Mouse (Mus musculus) liver (tissue): Measurements from ENCODE around the gene Gstk1.
A peak's percentile ranks its signal among the peaks of the same experiment; 100 is the strongest.

Source experiments
- DNase-seq: peaks from one replicate; pipeline ENCODE4 v3.0.0-alpha.2; 2020; ENCODE audit warnings: mixed read lengths

The Gstk1 gene

DNA sequence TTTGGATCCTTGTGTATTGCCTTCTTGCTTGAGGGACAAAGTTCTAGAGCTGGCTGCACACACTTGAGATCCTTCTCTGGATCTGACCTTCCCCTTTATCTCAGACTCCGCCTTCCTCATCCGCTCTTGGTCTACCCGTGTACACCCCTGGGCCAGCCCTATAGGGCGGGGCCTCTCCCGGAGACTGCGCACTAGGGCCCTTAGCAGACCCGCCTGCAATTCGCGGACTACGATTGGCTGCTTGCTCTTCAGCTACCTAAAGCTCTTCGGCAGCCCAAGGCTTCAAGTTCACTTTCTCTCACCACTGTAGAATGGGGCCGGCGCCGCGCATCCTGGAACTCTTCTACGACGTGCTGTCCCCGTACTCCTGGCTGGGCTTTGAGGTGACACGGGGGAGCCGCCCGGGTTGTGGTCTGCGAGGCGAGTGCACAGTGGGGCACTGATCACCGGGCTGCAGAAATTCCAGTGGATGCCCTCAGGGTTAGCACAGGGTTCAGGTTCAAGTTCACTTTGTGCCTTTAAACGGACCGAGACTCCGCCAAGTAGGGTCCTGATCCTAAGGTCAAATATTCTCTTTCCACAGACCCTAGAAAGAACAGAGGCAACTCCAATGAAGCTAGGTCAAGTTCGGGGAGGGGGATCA, at the start of gene Gstk1:
Gene Gstk1, plus strand, starts transcription at position 225 of the 643 bp plus-strand sequence.
- DNase-seq, result peak; percentile 91

DNA sequence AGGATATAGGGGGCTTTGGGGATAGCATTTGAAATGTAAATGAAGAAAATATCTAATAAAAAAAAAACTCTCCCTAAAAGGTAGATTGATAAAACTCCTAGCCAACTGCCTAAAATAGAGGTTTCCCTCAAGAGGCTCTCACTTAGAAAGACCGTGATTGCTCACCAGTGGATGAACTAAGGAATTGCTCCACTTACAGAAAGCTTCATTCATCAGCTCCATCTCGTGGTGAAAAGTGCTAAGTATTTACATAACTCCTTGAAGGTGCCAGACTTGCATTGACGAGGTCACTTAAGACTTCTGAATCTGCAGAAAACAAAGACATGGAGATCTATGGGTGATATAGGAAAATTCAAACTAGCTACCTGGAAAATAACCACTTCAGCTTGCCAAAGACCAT, 48.0 kb upstream of the Gstk1 start:
- DNase-seq, result no peak

DNA sequence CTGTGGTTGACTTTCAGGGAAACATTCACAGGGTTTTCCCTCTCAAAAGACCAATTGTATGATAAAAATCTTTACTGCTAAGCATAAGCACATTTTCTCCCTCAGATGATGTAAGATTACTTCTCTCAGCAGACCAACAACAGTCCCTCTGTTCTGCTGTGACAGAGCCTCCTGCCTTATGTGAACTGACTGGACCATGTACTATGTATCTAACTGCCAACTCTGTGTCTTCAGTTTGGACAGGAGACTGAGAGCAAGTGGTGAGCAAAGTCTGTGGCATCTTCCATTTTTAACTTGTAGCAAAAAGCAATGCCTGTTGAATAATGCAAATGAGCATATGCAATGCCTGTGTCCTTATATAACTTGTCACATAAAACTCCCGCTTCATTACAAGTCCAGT, 46.2 kb upstream of the Gstk1 start:
- DNase-seq, result no peak

DNA sequence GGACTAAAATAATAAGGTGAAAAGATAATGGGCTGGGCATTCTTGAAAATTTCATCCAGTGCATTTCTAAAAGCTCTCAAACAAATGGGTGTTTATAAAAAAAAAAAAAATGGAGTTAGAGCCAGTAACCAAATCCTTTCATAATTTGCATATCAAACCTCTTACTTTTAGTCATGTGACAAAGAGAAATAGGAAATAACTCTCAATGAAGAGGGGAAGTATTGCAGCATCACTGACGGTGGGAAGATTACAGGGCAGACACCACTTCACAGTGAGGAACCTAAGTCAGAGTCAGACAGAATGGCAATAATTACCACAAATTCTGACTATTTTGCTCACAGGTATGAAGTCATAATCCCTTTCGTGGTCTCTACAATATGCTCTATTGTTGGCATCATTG, 30.7 kb upstream of the Gstk1 start, which contains the start of gene Tas2r144:
Gene Tas2r144, plus strand, starts transcription at position 301 of the 400 bp plus-strand sequence.
- no peak for DNase-seq

DNA sequence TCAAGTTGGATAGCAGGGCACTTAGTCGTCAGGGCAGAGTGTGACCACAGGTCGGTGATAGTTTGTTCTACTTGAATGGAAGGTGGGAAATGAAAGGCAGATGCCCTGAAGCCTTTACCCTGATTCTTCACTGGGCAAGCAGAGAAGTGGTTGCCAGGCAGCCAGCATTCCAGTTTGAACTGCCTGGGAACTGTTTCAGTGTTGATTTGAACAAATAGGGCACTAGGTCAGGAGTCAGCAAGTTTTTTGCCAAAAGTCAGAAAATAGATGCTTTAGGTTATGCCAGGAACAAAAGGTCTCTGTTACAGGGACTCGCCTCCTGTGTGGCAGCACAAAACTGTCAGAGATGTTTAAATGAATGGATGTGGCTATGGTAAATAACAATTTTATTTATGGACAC, 23.4 kb upstream of the Gstk1 start:
- DNase-seq, result no peak

DNA sequence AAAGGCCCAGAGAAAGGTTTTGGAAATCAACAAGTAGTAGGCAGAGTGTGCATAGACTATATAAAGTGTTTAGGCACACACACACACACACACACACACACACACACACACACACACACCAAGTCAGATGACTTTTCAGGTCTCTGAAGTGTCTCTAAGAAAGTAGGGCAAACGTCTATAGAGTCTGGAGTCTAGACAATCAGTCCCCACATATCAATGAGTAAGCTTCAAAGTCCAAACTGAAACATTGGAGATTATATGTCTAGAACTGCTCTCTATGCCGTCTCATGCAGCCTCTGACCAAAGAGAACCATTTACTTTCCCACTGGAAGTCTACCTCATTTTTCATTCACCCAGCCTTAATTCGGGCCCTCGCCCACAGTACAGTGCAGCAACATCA, 20.7 kb upstream of the Gstk1 start:
- DNase-seq, result no peak

DNA sequence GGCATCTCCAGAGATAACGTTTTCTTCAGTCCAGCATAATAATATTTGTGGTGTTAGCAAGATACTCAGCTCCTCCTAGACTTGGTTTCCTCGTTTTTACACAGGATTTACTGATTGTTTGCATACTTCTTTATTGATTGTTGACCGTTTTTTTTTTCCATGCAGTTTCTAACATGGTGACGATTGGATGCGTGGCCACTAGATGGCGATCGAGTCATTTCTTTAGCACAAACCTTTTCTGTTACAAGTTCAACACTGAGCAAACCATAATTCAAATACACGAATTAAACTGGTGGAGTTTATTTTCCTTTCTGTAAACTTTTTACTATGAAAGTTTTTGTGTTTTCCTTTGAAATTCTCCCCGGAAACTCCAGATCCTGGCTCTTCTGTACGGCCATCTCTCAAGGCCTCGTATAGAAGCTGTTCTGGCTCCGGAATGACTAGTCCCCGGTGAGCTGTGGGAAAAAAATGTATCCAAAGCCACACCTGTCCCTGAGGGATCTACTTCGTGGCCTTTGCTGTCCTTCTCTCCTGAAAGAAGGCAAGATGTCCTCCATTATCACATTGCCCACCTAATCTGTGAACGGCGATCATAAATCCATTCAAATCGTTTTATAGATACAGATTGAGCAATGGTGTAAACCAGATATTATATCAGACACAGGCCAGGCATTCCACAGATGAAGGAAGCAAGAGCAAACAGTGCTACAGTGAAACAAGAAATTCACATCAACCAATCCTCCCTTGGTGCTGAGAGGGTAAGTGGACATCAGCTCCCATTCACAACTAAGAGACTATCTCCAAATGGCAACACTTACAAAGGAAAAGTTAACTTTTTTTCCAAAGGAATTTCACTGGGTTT, 18.3 kb upstream of the Gstk1 start:
- peak; percentile 65 for DNase-seq

DNA sequence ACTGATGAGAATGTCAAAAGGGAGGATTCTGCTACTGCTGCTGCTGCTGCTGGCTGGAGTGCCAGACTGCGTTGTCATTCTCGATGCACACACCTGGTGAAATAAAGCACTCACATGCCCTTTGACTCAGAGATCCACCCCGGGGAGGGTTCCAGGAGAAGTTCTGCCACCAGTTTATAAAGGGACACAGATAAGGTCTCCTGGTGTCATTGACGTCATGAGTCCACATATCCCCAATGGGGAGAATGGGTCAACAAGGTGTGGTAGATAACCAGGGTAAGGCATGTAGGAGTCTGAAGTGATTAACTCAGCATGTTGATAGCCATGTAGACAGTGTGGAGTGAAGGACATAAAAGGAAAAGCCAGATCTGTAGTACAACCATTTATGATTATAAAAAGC, 16.1 kb upstream of the Gstk1 start:
- no peak for DNase-seq

DNA sequence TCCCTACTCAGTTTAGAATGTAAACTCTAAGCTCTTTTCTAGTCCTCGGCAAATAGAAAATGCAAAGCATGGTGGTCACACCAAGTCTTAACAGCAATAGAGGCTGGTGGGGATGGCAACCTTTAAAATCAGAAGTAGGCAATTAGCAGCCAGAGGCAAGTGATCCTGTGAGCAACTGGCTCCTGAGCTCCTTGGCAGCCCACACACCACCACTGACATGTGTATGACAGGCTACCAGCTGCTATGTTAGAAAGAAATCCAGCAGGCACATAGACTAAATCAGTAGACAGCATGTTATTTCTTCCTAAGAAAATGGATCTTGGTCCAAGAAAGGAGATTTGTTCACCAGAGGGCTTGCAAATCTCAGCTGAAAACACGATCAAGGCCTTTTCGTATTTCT, 14.5 kb upstream of the Gstk1 start:
- DNase-seq, result no peak

DNA sequence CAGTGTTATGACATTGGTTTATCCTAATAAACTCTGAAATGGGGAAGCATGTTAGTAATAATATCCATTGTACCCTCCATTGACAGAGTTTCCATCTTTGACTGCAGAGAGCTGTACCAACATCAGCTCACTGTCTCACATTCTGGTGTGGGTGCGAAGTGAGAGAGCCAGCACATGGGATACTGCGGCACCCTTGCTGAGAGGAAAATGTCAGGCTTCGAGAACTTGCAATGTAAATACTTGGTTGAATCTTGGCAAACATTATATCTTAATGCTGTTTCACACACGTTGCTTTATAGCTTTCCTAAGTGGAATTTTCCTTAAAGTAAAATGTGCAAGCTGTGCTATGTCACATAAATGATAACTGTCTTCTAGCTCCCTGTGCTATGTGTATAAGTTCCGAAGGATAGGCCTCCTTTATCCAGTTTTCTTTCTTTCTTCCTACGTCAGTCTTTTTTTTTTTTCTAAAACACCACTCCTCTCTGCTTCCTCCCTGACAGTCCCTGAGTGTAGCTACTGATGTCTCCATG, 8.4 kb upstream of the Gstk1 start:
- no peak for DNase-seq

DNA sequence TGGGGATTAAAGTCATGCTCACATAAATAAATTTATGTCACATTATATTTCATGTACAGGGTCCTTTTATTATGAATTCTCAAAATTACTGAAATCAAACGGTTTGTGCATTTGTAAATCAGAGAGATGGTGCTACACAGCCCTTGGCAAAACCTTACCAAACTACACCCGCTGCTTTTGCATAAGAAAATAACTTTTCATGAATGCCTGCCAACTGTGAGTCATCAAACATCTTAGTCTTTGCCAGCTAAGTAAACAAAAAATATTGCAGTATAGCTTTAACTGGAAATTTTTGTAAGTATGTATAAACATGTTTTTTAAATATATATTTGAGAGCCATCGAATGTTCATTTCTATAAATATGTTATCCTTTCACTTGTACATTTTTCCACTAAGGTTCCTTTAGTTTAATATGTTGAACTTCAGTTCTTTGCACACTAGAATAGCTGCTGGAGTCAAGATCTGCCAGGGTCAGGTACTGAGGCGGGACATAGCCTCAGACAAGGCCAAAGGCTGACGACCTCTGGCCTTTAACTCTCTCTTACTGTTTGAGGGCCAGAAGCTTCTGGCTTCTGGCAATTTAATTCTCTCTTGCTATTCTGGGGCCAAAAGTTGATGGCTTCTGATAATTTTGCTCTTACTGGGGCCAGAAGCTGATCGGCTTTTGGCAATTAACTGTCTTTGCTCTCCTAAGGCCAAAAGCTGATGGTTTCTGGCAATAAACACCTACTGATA, 4.3 kb upstream of the Gstk1 start:
- no peak for DNase-seq

DNA sequence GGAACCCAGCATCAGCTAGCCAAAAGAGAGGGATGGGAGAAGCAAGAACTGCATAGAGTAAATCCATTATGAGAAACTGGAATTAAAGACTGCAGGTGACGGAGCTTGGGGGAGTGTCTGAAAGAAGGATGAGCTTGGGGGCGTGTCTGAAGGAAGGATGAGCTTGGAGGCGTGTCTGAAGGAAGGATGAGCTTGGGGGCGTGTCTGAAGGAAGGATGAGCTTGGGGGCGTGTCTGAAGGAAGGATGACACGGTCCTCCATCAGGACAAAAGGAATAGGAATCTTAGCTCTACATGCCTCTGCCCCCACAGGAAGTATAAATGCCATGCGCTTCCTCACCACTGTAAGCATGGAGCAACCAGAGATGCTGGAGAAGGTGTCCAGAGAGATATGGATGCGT, 1.4 kb downstream of the Gstk1 start:
- peak; percentile 47 for DNase-seq

DNA sequence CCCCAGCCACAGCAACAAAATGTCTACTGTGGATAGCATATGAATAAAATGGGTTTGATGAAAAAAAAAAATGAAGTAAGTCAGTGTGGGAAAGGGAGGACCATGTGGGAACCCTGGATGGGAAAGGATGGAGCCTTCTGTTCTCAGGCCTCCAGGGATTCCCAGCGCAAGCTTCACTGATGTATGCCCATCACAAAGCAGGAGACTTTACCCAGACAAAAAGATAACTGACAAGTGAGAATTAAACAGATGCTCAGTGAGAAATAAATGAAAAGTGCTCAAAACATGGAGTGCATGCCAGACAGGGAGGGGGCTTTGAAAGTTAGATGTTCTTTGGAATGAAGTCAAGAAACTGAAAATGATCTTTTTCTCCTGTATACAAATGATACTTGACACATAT, 2.2 kb downstream of the Gstk1 start:
- DNase-seq, result no peak

DNA sequence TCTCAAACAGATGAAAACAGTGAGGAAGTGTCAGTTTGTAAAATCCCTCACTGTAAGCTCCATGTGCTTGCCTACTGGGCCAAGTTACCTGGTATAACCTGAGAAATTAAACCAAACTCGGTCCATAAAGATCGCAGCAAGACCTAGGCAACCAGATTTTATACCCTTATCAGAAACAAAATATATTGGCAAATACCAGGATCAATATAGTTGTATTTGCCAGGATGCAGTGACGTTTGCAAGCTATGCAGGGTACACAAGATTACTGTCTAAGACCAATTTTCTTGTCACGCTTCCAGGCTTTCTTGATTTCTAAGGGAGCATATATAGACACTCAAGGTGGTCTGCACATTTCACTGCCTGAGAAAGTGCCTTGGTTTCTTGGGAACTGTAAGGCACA, 6.1 kb downstream of the Gstk1 start:
- DNase-seq, result no peak

DNA sequence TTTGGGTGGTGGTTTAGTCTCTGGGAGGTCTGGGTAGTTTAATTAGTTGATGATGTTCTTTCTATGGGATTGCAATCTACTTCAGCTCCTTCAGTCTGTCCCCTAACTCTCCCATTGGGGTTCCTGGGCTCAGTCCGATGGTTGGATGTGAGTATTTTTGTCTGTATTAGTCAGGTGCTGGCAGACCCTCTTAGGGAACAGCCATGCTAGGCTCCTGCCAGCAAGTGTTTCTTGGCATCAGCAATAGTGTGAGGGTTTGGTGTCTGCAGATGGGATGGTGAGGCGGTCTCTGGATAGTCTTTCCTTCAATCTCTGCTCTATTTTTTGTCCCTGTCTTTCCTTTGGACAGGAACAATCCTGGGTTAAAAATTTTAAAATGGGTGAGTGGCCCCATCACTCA, 7.4 kb downstream of the Gstk1 start:
- DNase-seq, result no peak

DNA sequence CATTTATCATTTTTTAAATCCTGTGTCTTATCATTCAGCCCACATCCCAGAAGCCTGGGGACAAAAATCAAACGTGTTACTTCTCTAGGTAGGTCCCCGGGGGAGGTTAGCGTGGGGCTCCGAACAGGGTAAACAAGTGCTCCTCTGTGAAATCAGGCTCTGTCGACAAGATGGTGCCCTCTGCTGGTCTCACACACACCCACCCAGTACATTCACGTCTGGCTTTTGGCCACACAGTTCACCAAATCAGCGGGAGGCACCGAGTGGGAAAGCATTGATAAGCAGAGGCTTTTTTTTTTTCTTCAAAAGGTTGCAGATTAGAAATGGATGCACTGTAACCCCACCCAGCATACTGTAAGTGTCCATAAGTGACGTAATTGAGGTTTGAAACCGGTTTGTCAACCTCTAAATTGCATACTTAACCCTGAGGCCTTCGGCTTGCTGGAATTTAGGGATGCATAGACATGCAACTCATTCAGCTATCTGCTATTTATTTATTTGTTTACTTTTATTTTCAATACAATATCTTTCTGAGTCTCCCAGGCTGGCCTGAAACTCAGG, 11.6 kb downstream of the Gstk1 start:
- DNase-seq, result peak; percentile 78

DNA sequence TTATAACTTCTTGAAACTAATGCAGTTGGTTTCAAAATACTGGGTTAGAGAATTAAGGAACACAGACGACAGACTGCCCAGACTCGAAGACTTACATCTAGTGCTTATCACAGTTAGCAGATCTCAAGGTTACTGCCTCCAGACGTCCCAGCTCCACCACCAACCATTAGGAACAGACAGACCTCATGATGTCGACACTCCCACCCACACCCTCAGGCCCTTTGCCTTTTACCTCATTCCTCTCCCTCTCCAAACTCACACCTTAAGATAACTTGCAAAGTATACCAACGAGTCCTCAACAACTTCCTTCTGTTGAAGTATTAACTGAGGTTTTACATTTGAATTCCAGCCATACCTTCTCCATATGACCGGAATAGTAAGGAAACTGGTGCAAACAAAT, 14.7 kb downstream of the Gstk1 start:
- DNase-seq, result no peak

DNA sequence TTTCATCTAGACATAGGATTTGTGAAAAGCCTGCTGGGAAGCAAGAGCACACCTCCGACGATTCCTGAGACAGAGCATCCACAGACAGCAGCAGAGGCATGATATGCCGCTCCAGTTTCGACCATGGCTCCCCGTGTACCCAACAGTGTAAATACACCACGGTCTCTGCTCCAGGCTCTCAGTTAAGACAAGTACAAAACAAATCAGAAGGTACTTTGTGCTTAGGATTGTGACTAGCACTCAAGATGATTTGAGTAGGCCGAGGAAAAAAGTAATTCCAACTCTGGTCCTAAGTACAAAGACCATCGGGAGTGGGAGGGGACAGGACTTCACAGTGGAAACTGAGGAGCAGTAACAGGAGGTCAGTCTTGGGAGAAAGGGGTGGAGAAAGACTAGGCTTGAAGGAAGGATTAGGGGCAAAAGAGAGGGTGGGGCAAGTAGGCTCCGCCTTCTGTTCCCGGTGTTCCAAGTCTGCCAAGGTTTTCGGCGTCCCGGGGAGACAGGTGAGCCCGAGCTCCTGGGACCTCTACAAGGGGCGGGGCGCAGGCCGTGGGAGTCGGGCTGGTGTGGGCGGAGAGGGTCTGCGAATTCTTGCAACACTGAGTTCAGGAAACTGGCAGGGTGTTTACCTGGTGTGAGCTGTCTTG, 15.9 kb downstream of the Gstk1 start, which contains the start of gene Tmem139:
Gene Tmem139, plus strand, starts transcription at position 447 of the 647 bp plus-strand sequence.
- DNase-seq, result no peak

DNA sequence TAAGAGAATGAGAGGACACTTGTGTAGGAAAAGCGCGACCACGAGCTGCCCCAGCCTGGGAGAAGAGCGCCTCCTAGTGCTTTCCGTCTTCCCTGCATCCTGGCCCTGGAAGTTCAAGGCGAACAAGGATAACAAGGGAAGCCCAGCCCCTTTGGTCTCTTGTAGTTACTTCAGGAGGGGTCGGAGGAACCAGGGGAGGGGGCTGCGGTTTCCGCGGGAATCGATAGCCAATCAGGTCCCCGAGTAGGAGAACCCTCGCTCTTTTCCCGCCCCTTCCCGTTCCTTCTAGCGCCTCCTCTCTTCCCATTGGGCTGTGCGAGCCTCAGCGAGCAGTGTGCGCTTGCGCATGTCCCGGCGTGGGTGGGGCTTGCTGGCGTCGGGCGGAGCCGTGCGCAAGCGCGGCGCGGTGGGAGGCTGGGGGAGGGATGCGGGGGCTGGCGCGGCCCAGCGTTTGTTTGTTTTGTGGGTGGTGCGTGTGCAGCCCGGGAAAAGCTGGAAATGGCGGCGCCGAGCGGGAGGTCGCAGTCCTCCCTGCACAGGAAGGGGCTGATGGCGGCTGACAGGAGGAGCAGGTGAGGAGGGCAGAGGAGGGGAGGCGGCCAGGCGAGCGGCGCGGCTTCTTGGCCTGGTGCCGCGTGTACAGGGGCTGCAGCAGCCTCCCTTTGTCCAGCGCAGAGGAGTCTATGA, 19.0 kb downstream of the Gstk1 start, which contains the start of gene Casp2:
Gene Casp2, plus strand, starts transcription at position 360 of the 687 bp plus-strand sequence.
- DNase-seq, result peak; percentile 98

DNA sequence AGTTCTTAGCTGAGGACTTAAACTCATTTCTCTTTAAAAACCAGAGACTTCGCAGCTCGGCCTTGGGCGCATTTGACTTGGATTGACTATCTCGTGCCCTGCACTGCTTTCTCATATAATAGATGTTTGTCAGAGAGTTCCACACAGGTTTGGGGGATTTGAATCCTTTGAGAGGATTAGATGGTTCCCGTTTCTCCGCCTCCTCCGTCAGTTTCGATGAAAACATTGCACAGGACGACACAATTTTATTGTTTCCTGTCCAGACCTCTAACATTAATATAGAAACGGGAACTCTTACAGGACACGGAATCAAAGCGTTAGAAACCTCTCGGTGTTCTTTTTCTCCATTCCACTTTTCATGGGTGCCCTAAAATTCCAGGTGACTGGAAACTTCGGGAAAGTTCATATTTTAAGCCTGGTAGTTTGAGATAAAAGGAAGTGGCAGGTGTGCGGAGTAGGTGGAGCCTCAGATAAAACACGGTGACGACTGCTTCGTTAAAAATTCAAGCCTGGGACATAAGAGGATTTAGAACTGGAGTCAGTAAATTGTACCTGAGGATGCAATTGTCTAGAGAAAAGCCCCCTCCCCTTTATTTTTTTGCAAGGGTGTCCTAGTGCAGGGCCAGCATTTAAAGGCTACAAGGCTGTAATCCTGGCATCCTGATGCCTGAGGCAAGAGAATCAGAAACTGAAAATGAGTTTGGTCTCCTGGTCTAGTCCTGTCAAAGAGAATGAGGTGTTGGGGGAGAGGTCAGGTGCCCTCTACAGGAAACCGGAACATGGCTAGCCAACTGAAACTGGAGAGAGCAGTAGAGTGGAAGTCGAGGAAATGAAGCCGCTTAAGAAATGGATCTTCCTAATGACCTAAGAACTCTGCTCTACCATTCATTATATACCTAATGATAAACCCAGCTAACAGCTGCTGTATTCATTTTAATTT, 19.9 kb downstream of the Gstk1 start:
- peak; percentile 55 for DNase-seq

DNA sequence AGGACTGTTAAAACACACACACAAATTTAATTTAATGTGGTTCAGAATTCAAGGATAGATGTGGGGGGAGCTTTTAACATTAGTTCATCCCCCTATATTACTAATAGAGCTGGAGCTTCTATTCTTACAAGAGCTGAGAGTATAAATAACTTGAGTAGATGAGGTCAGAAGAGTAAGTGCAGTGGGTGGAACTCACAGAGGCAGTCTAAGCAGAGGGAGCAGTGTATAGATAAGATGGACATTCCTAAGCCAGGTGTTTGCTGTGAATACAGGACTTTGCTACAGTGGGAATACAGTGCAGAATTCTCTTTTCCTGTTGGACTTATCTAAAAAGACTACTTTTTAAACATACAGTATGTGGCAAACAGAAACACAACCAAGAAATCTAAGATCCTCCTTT, 25.1 kb downstream of the Gstk1 start:
- DNase-seq, result no peak
